Mouse (Mus musculus): ENCODE results near the gene Ap3b1. TPM values are rescaled to one million over a fixed set of nuclear protein-coding genes. Genes with fewer than 3 reads are reported as not detected.

Ap3b1 gene
- polyA plus RNA-seq, 1 experiment: 23.0 TPM

DNA sequence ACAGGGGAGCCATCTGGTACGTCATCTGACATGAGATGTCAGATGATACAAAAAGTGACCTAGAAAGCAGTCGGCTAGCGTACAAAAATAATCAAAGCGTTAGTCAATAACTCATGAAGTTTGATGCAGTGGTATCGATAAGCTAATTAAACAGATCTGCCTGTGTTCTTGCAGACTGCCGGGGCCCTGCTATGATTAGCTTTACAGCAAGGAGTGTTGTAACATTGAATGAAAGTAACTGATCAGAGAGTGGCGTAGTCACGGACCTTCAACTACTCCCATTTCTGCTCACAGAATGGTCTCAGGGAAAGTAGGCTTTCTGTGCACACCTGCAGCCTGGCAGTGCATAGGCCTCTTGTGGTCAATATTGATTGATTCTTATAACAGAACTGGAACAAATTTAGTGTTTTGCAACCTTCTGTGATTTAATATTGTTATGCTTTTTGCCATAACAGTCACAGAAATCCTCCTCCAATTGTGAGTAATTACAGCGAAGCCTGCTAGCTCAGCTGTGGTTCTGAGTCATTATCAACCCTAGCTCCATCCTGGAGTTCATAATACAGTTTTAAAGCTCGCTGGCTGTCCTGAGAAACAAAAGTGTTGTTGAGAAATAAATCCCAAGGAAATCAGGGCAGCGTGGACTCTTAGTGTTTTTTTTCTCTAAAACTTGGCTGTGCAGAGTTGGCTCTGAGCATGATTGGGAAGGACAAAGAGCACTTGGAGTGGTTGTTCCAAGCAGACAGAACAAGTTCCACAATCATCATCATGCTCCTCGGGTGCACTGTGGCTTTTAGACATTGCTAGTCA is 40.0 kb downstream of the Ap3b1 start:
- Histone ChIP-seq H3K4me1 (ENCODE audit: control insufficient read depth, insufficient read depth, low read length) (peaks cover 1% of the 10 kb centered on the region; the same call in 1 of the 2 replicates), H3K27ac (ENCODE audit: control insufficient read depth, insufficient read depth, low read depth, low read length, poor library complexity) (no peak overlapping the region), H3K4me3 (replicated peaks; ENCODE audit: control insufficient read depth, low read depth, low read length) (no peak overlapping the region)
- WGBS: 82% methylated on average over 12 of the region's 12 CpGs
- TF ChIP-seq POLR2A (IDR thresholded peaks at IDR 0.05; ENCODE audit: borderline replicate concordance, control insufficient read depth, low read depth, low read length) (no peak), CTCF (IDR thresholded peaks at IDR 0.05; ENCODE audit: control insufficient read depth, insufficient read depth, low read length) (no peak)

- Histone ChIP-seq H3K4me3 (replicated peaks; ENCODE audit: control insufficient read depth, low read depth, low read length) (no peak overlapping the region), H3K27ac (ENCODE audit: control insufficient read depth, insufficient read depth, low read depth, low read length, poor library complexity) (no peak overlapping the region), H3K4me1 (ENCODE audit: control insufficient read depth, insufficient read depth, low read length) (peaks cover 1% of the 10 kb centered on the region; the same call in 1 of the 2 replicates)
- no peak for TF ChIP-seq CTCF (IDR thresholded peaks at IDR 0.05; ENCODE audit: control insufficient read depth, insufficient read depth, low read length)
- no peak for TF ChIP-seq POLR2A (IDR thresholded peaks at IDR 0.05; ENCODE audit: borderline replicate concordance, control insufficient read depth, low read depth, low read length)
- WGBS: 30% methylated on average over 8 of the region's 8 CpGs
These were observed 41.7 kb downstream of the Ap3b1 start for GRCm38 (mm10) chr13:94400465-94400864.

- Histone ChIP-seq H3K4me1 (ENCODE audit: control insufficient read depth, insufficient read depth, low read length) (no peaks in the 10 kb centered on the region), H3K4me3 (replicated peaks; ENCODE audit: control insufficient read depth, low read depth, low read length) (no peak overlapping the region), H3K27ac (ENCODE audit: control insufficient read depth, insufficient read depth, low read depth, low read length, poor library complexity) (no peak overlapping the region)
- 89% methylated on average over 5 of the region's 5 CpGs for WGBS
- TF ChIP-seq CTCF (IDR thresholded peaks at IDR 0.05; ENCODE audit: control insufficient read depth, insufficient read depth, low read length): no peak
- no peak for TF ChIP-seq POLR2A (IDR thresholded peaks at IDR 0.05; ENCODE audit: borderline replicate concordance, control insufficient read depth, low read depth, low read length)
These were observed 64.8 kb downstream of the Ap3b1 start for GRCm38 (mm10) chr13:94423600-94423999.

DNA sequence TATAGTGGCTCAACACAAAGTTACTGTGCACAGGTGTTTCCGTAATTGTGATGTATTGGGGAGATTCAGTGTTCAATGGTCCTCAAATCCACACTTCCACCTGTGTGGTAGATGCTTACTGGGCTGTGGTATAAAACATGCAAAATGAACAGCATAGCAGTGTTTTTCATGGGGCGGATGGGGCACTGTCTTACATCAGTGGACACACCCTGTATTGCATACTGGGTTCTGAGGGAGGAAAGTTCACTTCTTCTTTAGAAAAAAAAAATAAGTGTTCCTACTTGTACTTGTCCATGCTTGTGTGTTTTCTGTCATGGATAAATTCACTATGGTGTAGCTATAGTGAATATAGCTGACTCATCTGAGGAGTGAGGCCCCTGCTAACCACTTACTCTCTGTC is 70.8 kb downstream of the Ap3b1 start:
- WGBS: 73% methylated on average over 2 of the region's 2 CpGs
- Histone ChIP-seq H3K4me1 (ENCODE audit: control insufficient read depth, insufficient read depth, low read length) (no peaks in the 10 kb centered on the region), H3K4me3 (replicated peaks; ENCODE audit: control insufficient read depth, low read depth, low read length) (no peak overlapping the region), H3K27ac (ENCODE audit: control insufficient read depth, insufficient read depth, low read depth, low read length, poor library complexity) (no peak overlapping the region)
- TF ChIP-seq POLR2A (IDR thresholded peaks at IDR 0.05; ENCODE audit: borderline replicate concordance, control insufficient read depth, low read depth, low read length) (no peak), CTCF (IDR thresholded peaks at IDR 0.05; ENCODE audit: control insufficient read depth, insufficient read depth, low read length) (no peak)

GRCm38 (mm10) chr13:94439386-94439785 is 80.6 kb downstream of the Ap3b1 start:
- TF ChIP-seq CTCF (IDR thresholded peaks at IDR 0.05; ENCODE audit: control insufficient read depth, insufficient read depth, low read length) (no peak), POLR2A (IDR thresholded peaks at IDR 0.05; ENCODE audit: borderline replicate concordance, control insufficient read depth, low read depth, low read length) (no peak)
- no peak overlapping the region for H3K4me3 ChIP-seq (replicated peaks; ENCODE audit: control insufficient read depth, low read depth, low read length)
- H3K27ac ChIP-seq (ENCODE audit: control insufficient read depth, insufficient read depth, low read depth, low read length, poor library complexity): no peak overlapping the region
- H3K4me1 ChIP-seq (ENCODE audit: control insufficient read depth, insufficient read depth, low read length): peaks cover 3% of the 10 kb centered on the region
- 46% methylated on average over 5 of the region's 5 CpGs for WGBS

GRCm38 (mm10) chr13:94441199-94441598 is 82.4 kb downstream of the Ap3b1 start:
- WGBS: 85% methylated on average over 4 of the region's 4 CpGs
- TF ChIP-seq POLR2A (IDR thresholded peaks at IDR 0.05; ENCODE audit: borderline replicate concordance, control insufficient read depth, low read depth, low read length): no peak
- TF ChIP-seq CTCF (IDR thresholded peaks at IDR 0.05; ENCODE audit: control insufficient read depth, insufficient read depth, low read length): no peak
- Histone ChIP-seq H3K27ac (ENCODE audit: control insufficient read depth, insufficient read depth, low read depth, low read length, poor library complexity) (no peak overlapping the region), H3K4me3 (replicated peaks; ENCODE audit: control insufficient read depth, low read depth, low read length) (no peak overlapping the region), H3K4me1 (ENCODE audit: control insufficient read depth, insufficient read depth, low read length) (peaks cover 3% of the 10 kb centered on the region)

DNA sequence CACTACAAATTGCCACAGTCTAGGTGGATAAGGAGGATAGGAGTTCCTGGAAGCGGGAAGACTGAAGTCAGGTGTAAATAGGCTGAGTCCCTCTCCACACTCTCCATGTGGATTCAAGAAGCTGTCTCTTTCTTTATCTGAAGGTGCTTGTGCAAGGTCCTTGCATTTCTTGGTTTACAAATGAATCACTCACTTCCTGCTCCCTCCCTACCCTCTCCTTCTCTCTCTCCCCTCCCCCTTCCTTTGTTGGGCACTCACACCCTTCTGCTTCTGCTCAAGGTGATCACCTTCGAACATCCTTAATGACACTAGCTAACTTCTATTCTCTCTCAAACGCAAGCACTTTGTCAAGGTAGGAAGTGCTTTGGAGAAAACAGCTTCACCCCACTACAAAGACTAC is 84.7 kb downstream of the Ap3b1 start:
- H3K4me3 ChIP-seq (replicated peaks; ENCODE audit: control insufficient read depth, low read depth, low read length): no peak overlapping the region
- TF ChIP-seq CTCF (IDR thresholded peaks at IDR 0.05; ENCODE audit: control insufficient read depth, insufficient read depth, low read length): no peak
- 74% methylated on average over 3 of the region's 3 CpGs for WGBS
- H3K27ac ChIP-seq (ENCODE audit: control insufficient read depth, insufficient read depth, low read depth, low read length, poor library complexity): no peak overlapping the region
- H3K4me1 ChIP-seq (ENCODE audit: control insufficient read depth, insufficient read depth, low read length): peaks cover 3% of the 10 kb centered on the region

GRCm38 (mm10) chr13:94445103-94445502 is 86.3 kb downstream of the Ap3b1 start:
- Histone ChIP-seq H3K4me3 (replicated peaks; ENCODE audit: control insufficient read depth, low read depth, low read length) (no peak overlapping the region), H3K4me1 (ENCODE audit: control insufficient read depth, insufficient read depth, low read length) (peaks cover 3% of the 10 kb centered on the region), H3K27ac (ENCODE audit: control insufficient read depth, insufficient read depth, low read depth, low read length, poor library complexity) (no peak overlapping the region)
- no peak for TF ChIP-seq CTCF (IDR thresholded peaks at IDR 0.05; ENCODE audit: control insufficient read depth, insufficient read depth, low read length)
- no peak for TF ChIP-seq POLR2A (IDR thresholded peaks at IDR 0.05; ENCODE audit: borderline replicate concordance, control insufficient read depth, low read depth, low read length)
- 81% methylated on average over 5 of the region's 5 CpGs for WGBS

All from bone marrow, adult 2 months (tissue).